Mouse (Mus musculus) bone marrow macrophage, adult 2 months (primary cell): Measurements from ENCODE around the gene Miga1. TPM values are rescaled to one million over a fixed set of nuclear protein-coding genes. Genes with fewer than 3 reads are reported as not detected.
"Not testable (repeated sequence)": the region's sequence is repeated elsewhere in the genome, so short reads cannot be mapped to it uniquely, and the experiment has no call there.

Experiments
- H3K27ac ChIP-seq: 2 replicates; pipeline ENCODE4 v1.5.1; 2012; ENCODE audit warnings: low read depth, low read length; ENCODE audit not compliant: insufficient read depth
- H3K4me1 ChIP-seq: 2 replicates; pipeline ENCODE4 v1.6.1; 2012; ENCODE audit warnings: low read length; ENCODE audit not compliant: control insufficient read depth, insufficient read depth
- H3K4me3 ChIP-seq: 2 replicates; pipeline ENCODE4 v1.5.1; 2012; ENCODE audit warnings: mild to moderate bottlenecking, low read length, moderate library complexity; ENCODE audit not compliant: insufficient read depth
- CTCF ChIP-seq: IDR thresholded peaks from 2 replicates; pipeline ENCODE4 v1.5.1; 2012; ENCODE audit warnings: low read depth, mild to moderate bottlenecking, low read length, moderate library complexity
- POLR2A ChIP-seq: IDR thresholded peaks from 2 replicates; pipeline ENCODE4 v1.6.1; 2012; ENCODE audit warnings: mild to moderate bottlenecking, low read depth, low read length, borderline replicate concordance
- polyA plus RNA-seq: library from polyadenylated mRNA; stranded (reverse); fragments of >200 nt; gene quantifications from 2 replicates; pipeline ENCODE4 v1.2.4, GENCODE M21; 2012; ENCODE audit not compliant: missing spikeins, insufficient read depth, insufficient read length

Gene Miga1
- polyA plus RNA-seq, 1 experiment: 4.8 TPM

DNA sequence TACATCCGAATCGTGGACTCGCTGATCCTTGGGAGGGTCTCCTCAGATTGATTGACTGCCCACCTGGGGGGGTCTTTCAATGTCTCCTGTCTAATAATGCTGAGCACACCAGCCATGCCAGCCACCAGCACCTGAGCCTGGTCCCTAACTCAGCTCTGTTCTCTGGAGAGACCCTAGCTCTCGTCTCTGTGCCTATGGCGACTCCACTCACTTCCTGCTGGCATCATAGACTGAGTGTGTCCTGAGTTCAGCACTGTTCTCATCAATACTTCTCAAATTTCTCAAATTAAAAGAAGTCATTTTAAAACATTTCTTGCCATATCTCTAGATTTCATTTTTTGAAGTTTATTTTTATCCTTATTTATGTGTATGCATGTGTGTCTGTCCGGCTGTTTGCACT is 8.1 kb downstream of the Miga1 start:
- TF ChIP-seq POLR2A (no peak), CTCF (no peak)
- H3K27ac ChIP-seq: no peak overlapping the region
- no peak overlapping the region for H3K4me3 ChIP-seq
- H3K4me1 ChIP-seq: no peaks in the 10 kb centered on the region

- Histone ChIP-seq H3K4me3 (no peak overlapping the region), H3K4me1 (no peaks in the 10 kb centered on the region), H3K27ac (no peak overlapping the region)
- TF ChIP-seq POLR2A (no peak), CTCF (no peak)
Measured at GRCm38 (mm10) chr3:152321765-152322547, 18.3 kb downstream of the Miga1 start.

GRCm38 (mm10) chr3:152320972-152321645 is 19.1 kb downstream of the Miga1 start:
- H3K4me1 ChIP-seq: no peaks in the 10 kb centered on the region
- no peak overlapping the region for H3K27ac ChIP-seq
- no peak overlapping the region for H3K4me3 ChIP-seq
- TF ChIP-seq POLR2A (no peak), CTCF (no peak)

DNA sequence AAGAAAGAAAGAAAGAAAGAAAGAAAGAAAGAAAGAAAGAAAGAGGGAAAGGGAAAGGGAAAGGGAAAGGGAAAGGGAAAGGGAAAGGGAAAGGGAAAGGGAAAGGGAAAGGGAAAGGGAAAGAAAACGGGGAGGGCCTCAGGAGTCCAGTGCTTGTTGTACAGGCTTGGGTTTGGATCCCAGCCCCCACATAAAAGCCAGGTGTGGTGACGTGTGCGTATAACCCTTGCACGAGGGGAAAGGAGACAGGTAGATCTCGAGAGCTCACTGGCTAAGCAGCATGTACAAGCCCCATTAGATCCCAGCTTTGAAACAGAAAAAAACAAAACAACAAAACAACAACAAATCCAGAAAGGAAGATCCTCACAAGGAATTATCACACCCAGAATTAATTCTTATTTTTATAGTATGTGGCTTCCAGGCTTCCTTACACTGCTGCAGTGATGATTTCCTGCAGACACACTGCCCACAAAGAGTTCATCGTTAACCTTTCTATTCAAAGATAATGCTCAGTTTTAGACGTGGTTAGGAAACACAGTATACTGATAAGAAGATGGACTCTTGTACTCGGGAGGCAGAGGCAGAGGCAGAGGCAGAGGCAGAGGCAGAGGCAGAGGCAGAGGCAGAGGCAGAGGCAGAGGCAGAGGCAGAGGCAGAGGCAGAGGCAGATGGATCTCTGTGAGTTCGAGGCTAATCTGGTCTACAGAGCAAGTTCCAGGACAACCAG is 23.6 kb downstream of the Miga1 start:
- H3K27ac ChIP-seq, H3K4me3 ChIP-seq, H3K4me1 ChIP-seq: not testable (repeated sequence)

- H3K27ac ChIP-seq: no peak overlapping the region
- TF ChIP-seq POLR2A (no peak), CTCF (peak; percentile 99)
- no peaks in the 10 kb centered on the region for H3K4me1 ChIP-seq
- no peak overlapping the region for H3K4me3 ChIP-seq
Measured at GRCm38 (mm10) chr3:152315613-152316012, 24.6 kb downstream of the Miga1 start.

GRCm38 (mm10) chr3:152314666-152315065 is 25.5 kb downstream of the Miga1 start:
- not testable (repeated sequence) for H3K27ac ChIP-seq, H3K4me1 ChIP-seq, H3K4me3 ChIP-seq

GRCm38 (mm10) chr3:152309250-152309645 is 31.0 kb downstream of the Miga1 start:
- H3K4me3 ChIP-seq: no peak overlapping the region
- TF ChIP-seq CTCF: no peak
- TF ChIP-seq POLR2A: no peak
- no peaks in the 10 kb centered on the region for H3K4me1 ChIP-seq
- H3K27ac ChIP-seq: no peak overlapping the region

DNA sequence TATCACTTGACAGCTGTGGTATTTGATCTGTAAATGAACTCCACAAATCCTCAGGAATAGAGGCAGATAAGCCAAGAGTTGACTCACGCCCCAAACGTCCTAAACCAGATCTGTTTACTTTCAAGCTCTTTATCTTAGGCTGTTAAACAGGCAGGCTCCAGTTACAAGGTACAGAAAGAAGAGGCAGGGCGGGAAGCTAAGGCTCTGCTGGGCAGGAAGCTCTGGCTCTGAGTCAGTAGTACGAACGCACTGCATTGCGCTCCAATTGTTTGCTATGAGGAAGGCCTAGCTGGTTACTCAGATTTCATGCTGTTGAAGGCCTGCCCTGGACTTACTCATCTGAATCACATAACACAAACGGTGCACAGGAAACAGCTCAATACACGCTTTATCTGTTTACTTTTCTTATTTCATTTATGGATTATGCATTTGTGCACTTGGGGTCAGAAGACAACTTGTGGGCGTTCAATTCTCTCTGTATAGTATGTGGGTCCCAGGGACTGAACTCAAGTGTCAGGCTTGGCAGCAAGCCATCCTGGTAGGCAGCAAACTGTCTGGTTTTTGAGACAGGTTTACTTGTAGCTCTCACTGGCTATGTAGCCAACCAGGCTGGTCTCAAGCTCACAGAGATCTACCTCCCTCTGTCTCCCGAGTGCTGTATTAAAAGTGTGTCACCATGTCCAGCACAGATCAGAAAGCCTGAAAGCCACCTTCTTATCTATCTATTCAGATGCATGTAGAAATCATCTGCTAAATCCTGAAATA is 31.5 kb downstream of the Miga1 start:
- no peak overlapping the region for H3K27ac ChIP-seq
- H3K4me3 ChIP-seq: no peak overlapping the region
- TF ChIP-seq POLR2A (no peak), CTCF (no peak)
- H3K4me1 ChIP-seq: no peaks in the 10 kb centered on the region

- TF ChIP-seq POLR2A: no peak
- no peak for TF ChIP-seq CTCF
- Histone ChIP-seq H3K4me3 (no peak overlapping the region), H3K27ac (no peak overlapping the region)
Measured at GRCm38 (mm10) chr3:152305971-152306370, 34.2 kb downstream of the Miga1 start.

GRCm38 (mm10) chr3:152305080-152305479 is 35.1 kb downstream of the Miga1 start:
- no peak for TF ChIP-seq POLR2A
- no peak for TF ChIP-seq CTCF
- H3K27ac ChIP-seq: no peak overlapping the region
- H3K4me1 ChIP-seq: no peaks in the 10 kb centered on the region
- H3K4me3 ChIP-seq: no peak overlapping the region

More at GRCm38 (mm10) chr3:152305971-152306370, 34.2 kb downstream of the Miga1 start:
- H3K4me1 ChIP-seq: no peaks in the 10 kb centered on the region
